Mouse (Mus musculus) liver, embryonic 11.5 days (tissue): ENCODE data around the gene Carmil1. TPM values are rescaled to one million over a fixed set of nuclear protein-coding genes. Genes with fewer than 3 reads are reported as not detected.
A peak's percentile ranks its signal among the peaks of the same experiment; 100 is the strongest.

Experiments
- ATAC-seq: fragments of 200-750 bp; cut with Nextera tagmentation; replicated peaks from 2 replicates; pipeline ENCODE4 v1.8.0; 2017; ENCODE audit warnings: moderate number of reproducible peaks, mild to moderate bottlenecking, moderate TSS enrichment, moderate library complexity; ENCODE audit not compliant: low FRiP score
- DNase-seq: peaks from one replicate; pipeline ENCODE4 v3.0.0-alpha.2; 2017; ENCODE audit warnings: low spot score
- H3K27ac ChIP-seq: fragments of 300-500 bp; sonication (generic); 2 replicates; pipeline ENCODE4 v1.5.1; 2014; ENCODE audit warnings: mild to moderate bottlenecking, low read depth, low read length, control low read depth
- H3K27me3 ChIP-seq: fragments of 300-500 bp; sonication (generic); replicated peaks from 2 replicates; pipeline ENCODE4 v1.6.1; 2014; ENCODE audit warnings: low read length, mixed read lengths; ENCODE audit not compliant: control insufficient read depth, insufficient read depth
- H3K36me3 ChIP-seq: fragments of 300-500 bp; sonication (generic); 2 replicates; pipeline ENCODE4 v1.6.1; 2014; ENCODE audit warnings: mild to moderate bottlenecking, low read length, moderate library complexity, mixed read lengths; ENCODE audit not compliant: control insufficient read depth, insufficient read depth
- H3K4me1 ChIP-seq: fragments of 300-500 bp; sonication (generic); replicated peaks from 2 replicates; pipeline ENCODE4 v1.6.1; 2014; ENCODE audit warnings: low read length, mixed read lengths; ENCODE audit not compliant: control insufficient read depth, insufficient read depth
- H3K4me2 ChIP-seq: fragments of 300-500 bp; sonication (generic); 2 replicates; pipeline ENCODE4 v1.6.1; 2014; ENCODE audit warnings: mild to moderate bottlenecking, control low read depth, moderate library complexity
- H3K4me3 ChIP-seq: fragments of 300-500 bp; sonication (generic); 2 replicates; pipeline ENCODE4 v1.5.1; 2014; ENCODE audit warnings: low read depth, low read length, control low read depth
- H3K9ac ChIP-seq: fragments of 300-500 bp; sonication (generic); 2 replicates; pipeline ENCODE4 v1.6.1; 2014; ENCODE audit warnings: low read depth, low read length, control low read depth
- H3K9me3 ChIP-seq: fragments of 300-500 bp; sonication (generic); 2 replicates; pipeline ENCODE4 v1.6.1; 2016; ENCODE audit warnings: low read length, inconsistent platforms, mixed read lengths; ENCODE audit not compliant: control insufficient read depth
- WGBS: fragments of 180-500 bp; shearing (Covaris S2); extraction: QIAGEN DNeasy Blood & Tissue Kit; methylation state at CpG from one replicate; pipeline ENCODE4 v1.1.7; 2014; 5-methylcytosine and 5-hydroxymethylcytosine counted together
- polyA plus RNA-seq: library from polyadenylated mRNA; unstranded; fragments of >200 nt; fragmentation: Nextera tagmentation; extraction: Ambion mirVana; gene quantifications from 2 replicates; pipeline ENCODE4 v1.2.1, GENCODE M21; 2014

Gene Carmil1
- polyA plus RNA-seq, 1 experiment from 2014 or later = 18.6 TPM

GRCm38 (mm10) chr13:24247928-24248327 lies 32.7 kb downstream of the Carmil1 start:
- no peaks in the 10 kb centered on the region for H3K36me3 ChIP-seq
- no peak for DNase-seq
- 71% methylated on average over 5 of the region's 5 CpGs for WGBS

GRCm38 (mm10) chr13:24247441-24247840 lies 33.2 kb downstream of the Carmil1 start:
- Histone ChIP-seq H3K4me2 (no peak overlapping the region), H3K27ac (no peak overlapping the region), H3K4me3 (no peak overlapping the region), H3K9ac (no peak overlapping the region), H3K27me3 (no peaks in the 10 kb centered on the region), H3K36me3 (no peaks in the 10 kb centered on the region), H3K9me3 (no peaks in the 10 kb centered on the region), H3K4me1 (peaks cover 6% of the 10 kb centered on the region)
- DNase-seq = no peak
- WGBS = 78% methylated on average over 3 of the region's 3 CpGs
- no peak for ATAC-seq

More at GRCm38 (mm10) chr13:24247928-24248327, 32.7 kb downstream of the Carmil1 start:
- no peak overlapping the region for H3K9ac ChIP-seq
- no peak for ATAC-seq
- no peaks in the 10 kb centered on the region for H3K9me3 ChIP-seq
- no peaks in the 10 kb centered on the region for H3K27me3 ChIP-seq
- H3K27ac ChIP-seq = no peak overlapping the region
- peaks cover 3% of the 10 kb centered on the region for H3K4me1 ChIP-seq
- H3K4me3 ChIP-seq = no peak overlapping the region
- H3K4me2 ChIP-seq = no peak overlapping the region

GRCm38 (mm10) chr13:24246266-24246665 lies 34.3 kb downstream of the Carmil1 start:
- WGBS = 75% methylated on average over 6 of the region's 6 CpGs
- Histone ChIP-seq H3K27ac (no peak overlapping the region), H3K4me2 (no peak overlapping the region), H3K9ac (no peak overlapping the region), H3K27me3 (no peaks in the 10 kb centered on the region), H3K4me1 (peaks cover 7% of the 10 kb centered on the region), H3K9me3 (no peaks in the 10 kb centered on the region), H3K4me3 (no peak overlapping the region), H3K36me3 (no peaks in the 10 kb centered on the region)
- DNase-seq = no peak
- ATAC-seq = no peak

GRCm38 (mm10) chr13:24244613-24245012 lies 36.0 kb downstream of the Carmil1 start:
- Histone ChIP-seq H3K9ac (no peak overlapping the region), H3K4me1 (peaks cover 9% of the 10 kb centered on the region), H3K4me3 (no peak overlapping the region), H3K9me3 (no peaks in the 10 kb centered on the region), H3K4me2 (no peak overlapping the region), H3K27ac (no peak overlapping the region; the same call in 1 of the 2 replicates), H3K27me3 (no peaks in the 10 kb centered on the region), H3K36me3 (no peaks in the 10 kb centered on the region)
- ATAC-seq = no peak
- no peak for DNase-seq
- 51% methylated on average over 11 of the region's 11 CpGs for WGBS

- no peak overlapping the region for H3K4me3 ChIP-seq
- no peak overlapping the region for H3K27ac ChIP-seq
- H3K4me1 ChIP-seq = peaks cover 9% of the 10 kb centered on the region
- no peak overlapping the region for H3K9ac ChIP-seq
- H3K27me3 ChIP-seq = no peaks in the 10 kb centered on the region
- DNase-seq (no peak), ATAC-seq (peak; percentile 45)
- H3K9me3 ChIP-seq = no peaks in the 10 kb centered on the region
- H3K36me3 ChIP-seq = no peaks in the 10 kb centered on the region
- WGBS = 34% methylated on average over 3 of the region's 4 CpGs
- H3K4me2 ChIP-seq = no peak overlapping the region
These were observed 36.6 kb downstream of the Carmil1 start for GRCm38 (mm10) chr13:24243964-24244363.

- H3K4me2 ChIP-seq = no peak overlapping the region
These were observed 38.0 kb downstream of the Carmil1 start for GRCm38 (mm10) chr13:24242429-24243106.

GRCm38 (mm10) chr13:24241201-24241600 lies 39.4 kb downstream of the Carmil1 start:
- Histone ChIP-seq H3K4me1 (peaks cover 9% of the 10 kb centered on the region), H3K9me3 (no peaks in the 10 kb centered on the region), H3K27ac (no peak overlapping the region), H3K36me3 (no peaks in the 10 kb centered on the region), H3K4me3 (no peak overlapping the region), H3K27me3 (no peaks in the 10 kb centered on the region), H3K9ac (no peak overlapping the region), H3K4me2 (no peak overlapping the region)
- DNase-seq = no peak
- WGBS = 73% methylated on average over 5 of the region's 5 CpGs
- ATAC-seq = no peak

More at GRCm38 (mm10) chr13:24242429-24243106, 38.0 kb downstream of the Carmil1 start:
- no peak overlapping the region for H3K4me3 ChIP-seq
- no peak overlapping the region for H3K9ac ChIP-seq
- no peak overlapping the region for H3K27ac ChIP-seq
- 75% methylated on average over 5 of the region's 5 CpGs for WGBS
- H3K9me3 ChIP-seq = no peaks in the 10 kb centered on the region
- DNase-seq (no peak), ATAC-seq (no peak)
- H3K27me3 ChIP-seq = no peaks in the 10 kb centered on the region
- H3K4me1 ChIP-seq = peaks cover 9% of the 10 kb centered on the region
- no peaks in the 10 kb centered on the region for H3K36me3 ChIP-seq

GRCm38 (mm10) chr13:24240430-24240829 lies 40.2 kb downstream of the Carmil1 start:
- DNase-seq (no peak), ATAC-seq (no peak)
- WGBS = 84% methylated on average over 4 of the region's 4 CpGs

GRCm38 (mm10) chr13:24238456-24239120 lies 42.0 kb downstream of the Carmil1 start:
- H3K9ac ChIP-seq = no peak overlapping the region
- no peak overlapping the region for H3K4me3 ChIP-seq
- no peak overlapping the region for H3K27ac ChIP-seq
- H3K36me3 ChIP-seq = no peaks in the 10 kb centered on the region
- H3K4me2 ChIP-seq = no peak overlapping the region
- ATAC-seq (no peak), DNase-seq (no peak)
- H3K4me1 ChIP-seq = peaks cover 7% of the 10 kb centered on the region
- no peaks in the 10 kb centered on the region for H3K9me3 ChIP-seq
- no peaks in the 10 kb centered on the region for H3K27me3 ChIP-seq
- 52% methylated on average over 3 of the region's 3 CpGs for WGBS

More at GRCm38 (mm10) chr13:24240430-24240829, 40.2 kb downstream of the Carmil1 start:
- H3K27ac ChIP-seq = no peak overlapping the region
- no peak overlapping the region for H3K9ac ChIP-seq
- H3K4me3 ChIP-seq = no peak overlapping the region
- H3K36me3 ChIP-seq = no peaks in the 10 kb centered on the region
- H3K27me3 ChIP-seq = no peaks in the 10 kb centered on the region
- H3K4me1 ChIP-seq = peaks cover 9% of the 10 kb centered on the region
- H3K9me3 ChIP-seq = no peaks in the 10 kb centered on the region
- no peak overlapping the region for H3K4me2 ChIP-seq
